Mouse (Mus musculus): Measurements from ENCODE around the gene Mob3b.

- TF ChIP-seq TAL1 (IDR thresholded peaks at IDR 0.05; ENCODE audit: low read length) (no peak), GATA1 (IDR thresholded peaks at IDR 0.05; ENCODE audit: low read length) (no peak)
Measured at GRCm38 (mm10) chr4:35120159-35120558, 37.1 kb downstream of the Mob3b start.

Measured in erythroblast, embryonic 14.5 days (primary cell).